Mouse (Mus musculus): ENCODE data around the gene Aldh1a3.

Aldh1a3 gene

DNA sequence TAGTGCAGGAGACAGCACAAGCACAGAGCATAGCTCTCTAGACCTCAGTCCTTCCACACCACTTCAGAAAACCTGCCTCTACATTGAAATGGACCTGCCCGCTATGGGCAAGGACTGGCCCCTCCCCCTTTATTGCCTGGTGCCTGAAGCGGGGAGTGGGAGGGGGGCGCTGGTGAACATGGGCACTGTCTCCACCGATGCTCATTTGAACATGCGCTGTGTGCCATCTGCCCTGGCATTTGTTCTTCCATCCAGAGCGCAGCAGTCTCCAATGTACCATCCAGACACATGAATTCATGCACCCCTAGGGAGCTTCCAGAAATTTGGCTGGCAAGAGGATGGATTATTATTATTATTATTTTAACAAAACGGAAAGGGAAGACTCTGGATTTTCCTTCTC, 14.2 kb downstream of the Aldh1a3 start:
- DNase-seq, result no peak

DNA sequence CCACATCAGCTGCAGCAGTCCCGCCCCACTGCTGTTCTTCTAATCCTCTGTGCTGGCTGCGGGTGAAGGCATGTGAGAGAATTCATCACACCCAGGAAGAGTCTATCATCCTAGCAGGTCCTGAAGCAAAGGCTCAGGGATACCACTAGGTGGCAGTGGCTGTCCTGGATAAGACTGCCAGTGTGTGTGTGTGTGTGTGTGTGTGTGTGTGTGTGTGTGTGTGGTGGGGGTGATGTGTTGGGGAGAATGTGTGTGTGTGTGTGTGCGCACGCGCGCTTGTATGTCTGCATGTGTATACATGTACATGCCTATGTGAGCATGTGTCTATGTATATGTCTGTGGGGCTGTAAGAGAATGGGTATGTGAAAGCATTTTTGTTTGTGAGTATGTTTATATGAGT, 17.9 kb downstream of the Aldh1a3 start:
- DNase-seq, result no peak

DNA sequence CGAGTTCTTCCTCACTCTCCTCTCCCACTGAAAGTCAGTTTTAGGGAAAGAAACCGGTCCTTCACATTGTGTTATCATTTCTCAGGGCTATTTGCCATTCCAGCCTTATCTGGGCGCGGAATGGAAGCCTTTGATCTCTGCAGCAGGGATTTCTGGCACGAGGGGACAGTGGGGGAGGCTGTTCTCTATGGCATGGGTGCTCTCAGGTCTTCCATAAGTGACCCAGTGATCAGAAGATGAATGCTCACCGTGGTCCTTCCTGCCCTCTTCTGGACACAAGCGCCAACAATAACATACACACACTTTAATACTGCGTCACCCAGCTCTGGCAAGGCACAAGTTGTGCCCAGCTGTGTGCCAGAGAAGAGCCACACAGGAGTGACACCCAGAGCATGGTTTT, 20.3 kb downstream of the Aldh1a3 start:
- no peak for DNase-seq

DNA sequence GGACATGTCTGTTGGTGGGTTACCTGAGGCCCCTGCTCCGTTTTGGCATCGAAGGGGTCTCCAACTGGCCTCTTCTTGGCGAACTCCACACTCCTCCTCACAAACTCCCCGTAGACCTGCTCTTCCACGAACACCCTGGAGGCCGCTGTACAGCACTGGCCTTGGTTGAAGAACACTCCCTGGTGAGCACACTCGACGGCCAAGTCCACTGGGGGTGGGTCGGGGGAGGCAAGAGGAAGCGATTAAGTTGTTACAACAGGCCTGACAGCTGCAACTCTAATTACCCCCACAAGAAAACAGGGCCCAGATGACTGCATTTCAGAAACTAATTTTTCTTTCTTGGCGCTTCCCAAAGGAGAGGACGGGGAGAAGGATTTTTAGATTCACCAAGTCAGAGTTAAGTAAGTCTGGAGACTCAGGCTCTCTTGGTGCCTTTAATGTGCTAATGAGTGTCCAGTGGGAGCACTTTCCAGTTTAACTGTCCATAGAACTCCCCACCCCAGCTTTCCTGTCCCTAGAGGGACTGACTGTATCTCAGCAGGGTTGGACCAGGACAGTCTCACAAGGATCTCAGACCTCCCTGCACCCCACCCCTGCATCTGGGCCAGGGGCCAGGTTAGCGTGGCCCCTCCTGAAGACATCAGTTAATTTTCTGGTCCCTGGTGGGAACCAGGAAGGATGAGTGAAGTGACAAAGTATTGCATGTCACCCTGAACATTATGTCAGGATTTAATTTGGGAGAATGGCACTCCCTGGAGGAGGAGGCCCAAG, 21.2 kb downstream of the Aldh1a3 start:
- no peak for DNase-seq

DNA sequence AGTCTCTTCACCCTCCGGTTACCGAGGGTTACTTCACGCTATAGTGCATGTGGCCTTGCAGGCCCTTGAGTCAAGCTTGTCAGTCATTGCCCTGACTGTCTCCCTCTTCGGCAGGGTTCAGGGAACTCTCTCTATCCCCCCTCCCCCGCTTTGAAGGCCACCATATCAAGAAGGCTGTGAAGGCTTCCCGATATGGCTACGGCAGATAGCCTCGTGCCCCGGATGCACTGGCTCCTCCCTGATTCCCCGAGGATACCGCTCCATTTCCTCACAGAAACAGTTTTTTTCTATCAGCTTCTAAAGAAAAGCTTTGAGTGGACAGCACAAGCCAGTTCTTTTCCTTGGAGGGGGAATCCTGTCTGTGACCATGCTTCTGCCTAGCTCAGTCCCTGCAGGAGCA, 21.8 kb downstream of the Aldh1a3 start:
- no peak for DNase-seq

DNA sequence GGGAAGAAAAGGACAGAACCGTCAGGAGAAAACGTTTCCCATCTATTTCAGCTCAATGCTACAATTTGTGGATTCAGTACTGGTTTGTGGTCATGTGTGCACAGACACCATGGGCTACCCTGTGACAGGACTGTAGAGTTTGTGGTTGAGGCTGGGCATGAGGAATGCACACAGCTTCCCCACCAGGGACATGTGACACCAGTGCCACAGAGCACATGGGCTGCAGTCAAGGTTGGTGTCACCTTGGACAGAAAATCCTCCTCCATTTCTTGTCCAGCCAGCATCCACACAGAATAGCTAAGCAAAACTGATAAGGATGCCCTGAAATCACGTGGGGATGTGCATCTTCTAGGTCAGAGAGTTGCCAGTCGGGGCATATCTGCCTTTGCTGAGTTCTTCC, 22.5 kb downstream of the Aldh1a3 start:
- no peak for DNase-seq

DNA sequence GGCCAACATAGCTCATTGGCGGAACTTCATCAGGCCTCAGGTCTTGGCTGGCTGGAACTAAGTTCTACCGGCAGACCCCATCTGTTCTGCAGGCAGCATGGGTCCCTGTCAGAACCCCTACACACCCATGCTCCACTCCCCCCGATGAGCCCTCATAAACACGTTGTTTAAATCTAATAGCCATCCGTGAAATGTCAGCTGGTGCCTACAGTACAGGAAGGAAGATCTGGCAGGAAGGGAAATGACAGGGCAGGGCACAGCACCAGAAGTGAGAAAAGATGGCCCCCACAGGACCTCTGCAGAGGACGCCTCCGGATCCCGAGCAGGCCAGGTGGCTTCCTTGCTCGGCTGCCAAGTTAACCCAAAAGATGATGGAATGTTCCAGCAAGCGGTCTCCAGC, 23.2 kb downstream of the Aldh1a3 start:
- no peak for DNase-seq

DNA sequence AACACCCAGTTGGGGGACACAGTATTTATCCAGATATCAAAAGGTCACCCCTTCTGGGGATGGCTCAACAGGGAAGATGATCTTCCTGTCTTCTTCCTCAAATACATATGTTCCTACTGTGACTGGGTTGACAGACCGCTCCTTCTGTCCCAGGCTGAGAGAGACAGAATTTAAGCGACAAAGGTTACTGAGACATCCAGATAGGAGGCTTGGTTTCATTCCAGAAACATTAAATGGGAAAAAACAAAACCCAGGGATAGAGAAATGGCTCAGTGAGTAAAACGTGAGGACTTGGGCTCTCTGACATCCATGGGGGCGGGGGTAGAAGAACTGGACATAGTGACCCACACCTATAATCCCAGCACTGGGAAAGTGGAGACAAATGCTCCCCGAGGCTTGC, 24.4 kb downstream of the Aldh1a3 start:
- DNase-seq, result no peak

DNA sequence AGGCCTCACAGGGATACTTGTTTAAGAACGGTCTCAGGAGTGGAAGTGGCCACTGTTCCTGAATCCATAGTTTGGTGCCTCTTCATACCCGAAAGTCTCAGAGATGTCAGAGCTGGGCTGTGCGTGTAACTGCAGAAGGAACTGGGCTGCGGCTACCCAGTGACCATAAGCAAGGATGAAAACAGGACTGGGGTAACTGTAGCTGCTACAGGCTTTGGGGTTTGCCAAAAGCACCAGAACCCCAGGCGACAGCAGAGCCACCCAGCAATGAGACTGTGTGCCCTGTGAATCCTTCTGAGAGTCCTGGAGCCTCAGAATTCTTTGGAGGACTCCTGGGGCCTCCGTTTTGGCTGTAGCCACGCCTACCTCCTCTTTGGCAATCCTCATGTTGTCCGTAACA, 25.7 kb downstream of the Aldh1a3 start:
- DNase-seq, result no peak

DNA sequence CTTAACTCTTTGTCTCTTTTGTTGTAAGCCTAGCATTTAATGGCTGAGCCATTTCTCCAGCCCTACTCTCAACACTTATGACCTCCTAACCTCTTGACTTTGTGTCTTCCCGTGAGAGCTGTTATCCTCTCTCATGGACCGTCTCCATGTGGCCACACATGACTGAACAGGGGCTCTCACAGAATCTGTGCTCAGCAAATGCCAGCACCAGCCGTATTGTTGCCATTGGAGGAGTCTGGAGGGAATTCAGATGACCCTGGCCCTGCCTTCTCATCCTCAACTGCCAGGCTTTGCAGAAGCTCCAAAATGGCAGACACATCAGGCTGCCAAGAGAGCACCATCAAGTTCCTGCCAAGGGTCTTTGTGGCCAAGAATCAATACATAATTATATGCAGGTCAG, 30.0 kb downstream of the Aldh1a3 start:
- no peak for DNase-seq

DNA sequence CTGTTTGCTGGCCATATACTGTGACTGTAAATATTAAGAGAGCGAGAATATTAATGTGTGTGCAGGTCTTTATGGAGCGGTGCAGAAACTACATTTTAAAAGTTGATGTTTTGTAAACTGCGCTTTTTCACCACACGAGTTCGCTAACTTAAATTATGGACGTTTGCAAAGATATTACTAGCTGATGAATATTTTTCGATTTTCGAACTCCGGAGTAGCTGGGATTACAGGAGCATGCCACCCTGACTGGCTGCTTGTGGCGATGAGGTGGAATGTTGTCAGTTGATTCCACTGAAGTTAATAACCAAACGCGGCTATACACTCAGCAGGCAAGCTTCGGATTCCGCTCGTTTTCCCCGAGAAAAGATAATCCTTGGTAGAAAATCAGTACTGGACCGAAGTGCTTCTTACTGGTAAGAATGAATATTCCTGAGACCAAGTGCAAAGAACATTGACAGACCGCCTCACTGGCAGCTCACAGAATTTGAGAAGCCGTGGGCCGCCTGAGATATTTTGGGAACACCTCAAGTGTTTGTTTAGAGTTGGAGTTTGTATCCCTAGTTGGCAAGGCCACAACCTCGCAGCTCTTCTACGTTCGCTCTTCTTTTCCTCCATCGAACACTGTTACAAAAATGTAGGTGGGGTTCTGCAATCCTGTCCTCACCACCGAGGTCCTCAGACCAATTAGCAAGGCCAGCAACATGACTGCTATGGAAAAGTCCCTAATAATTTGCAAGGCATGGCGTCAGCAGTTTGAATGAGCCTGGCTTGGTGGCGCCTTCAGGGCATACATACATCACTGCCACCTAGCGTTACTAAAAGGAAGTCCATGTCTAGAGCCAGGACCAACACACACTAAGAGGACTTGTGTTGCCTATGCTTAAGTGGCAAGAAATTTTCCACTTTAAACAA, 38.4 kb downstream of the Aldh1a3 start:
- DNase-seq, result peak; percentile 39

DNA sequence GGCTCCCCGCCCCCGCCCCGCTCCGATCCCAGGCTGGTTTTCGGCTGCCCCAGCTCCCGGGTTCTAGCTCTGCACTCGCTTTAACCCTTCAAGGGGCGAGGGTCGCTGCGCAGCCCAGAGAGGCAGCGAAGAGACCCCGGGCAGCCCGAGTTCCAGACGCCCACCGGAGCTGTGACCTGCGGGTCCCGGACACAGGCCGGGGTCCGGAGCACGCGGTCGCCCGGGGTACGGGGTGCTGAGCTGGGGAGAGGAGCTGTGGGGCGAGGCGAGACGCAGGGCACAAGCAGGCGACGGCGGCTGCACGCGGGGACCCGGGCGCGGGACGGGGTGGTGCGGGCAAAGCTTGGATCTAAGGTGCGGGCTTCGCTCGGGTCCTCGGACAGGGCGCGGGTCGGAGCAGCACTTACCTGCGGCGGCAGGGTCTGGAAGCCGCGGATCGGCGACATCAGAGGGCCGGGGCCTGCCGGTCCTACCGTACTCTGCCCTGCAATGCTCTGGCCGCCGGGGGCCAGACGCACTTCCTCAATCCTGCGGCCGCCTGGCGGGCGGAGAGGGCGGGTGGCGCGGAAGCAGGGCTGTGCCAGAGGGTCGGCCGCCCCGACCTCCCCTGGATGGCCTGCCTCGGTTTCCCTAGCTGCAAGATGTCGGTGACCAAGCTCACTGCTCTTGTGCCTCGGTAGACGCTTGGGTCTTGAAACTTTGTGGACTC, 39.4 kb downstream of the Aldh1a3 start, which contains the start of gene Lrrk1:
Gene Lrrk1 (minus strand): TSS at position 538 of the 709 bp plus-strand sequence.
- DNase-seq, result no peak

DNA sequence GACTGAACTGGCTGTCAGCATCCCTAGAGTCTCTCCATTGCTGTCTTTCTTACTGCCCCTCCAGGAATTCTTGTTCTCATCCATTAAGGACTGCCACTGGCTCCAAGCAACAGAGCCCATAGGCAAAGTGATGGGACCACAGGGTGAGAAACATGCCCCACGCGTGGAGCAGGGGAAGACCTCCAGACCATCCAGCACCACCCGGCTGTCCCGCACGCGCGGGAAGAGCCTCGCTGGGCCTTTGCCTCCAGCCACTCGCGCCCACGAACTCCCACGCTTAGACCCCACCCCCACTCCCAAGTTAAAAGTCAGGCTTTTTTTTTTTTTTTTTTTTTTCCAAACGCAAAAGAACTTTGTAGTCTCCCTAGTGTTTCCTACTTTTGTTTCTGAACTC, 39.9 kb downstream of the Aldh1a3 start:
- DNase-seq, result no peak

DNA sequence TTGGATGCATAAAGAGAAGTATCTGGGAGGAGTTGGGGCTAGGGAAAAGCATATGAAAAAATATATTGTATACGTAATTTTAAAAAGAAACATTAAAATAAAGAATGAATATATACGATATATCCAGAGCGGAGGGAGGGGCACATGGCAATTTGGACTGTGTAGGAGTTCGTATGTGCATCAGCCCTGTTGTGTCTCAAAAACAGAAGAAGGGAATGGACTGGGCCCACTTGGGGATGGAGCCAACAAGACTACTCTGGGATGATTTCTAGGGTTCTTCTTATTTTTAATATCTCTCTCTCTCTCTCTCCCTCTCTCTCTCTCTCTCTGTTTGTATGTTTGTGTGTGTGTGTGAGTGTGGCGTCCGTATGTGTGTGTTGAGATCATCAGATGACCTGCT, 40.9 kb downstream of the Aldh1a3 start:
- DNase-seq, result no peak

DNA sequence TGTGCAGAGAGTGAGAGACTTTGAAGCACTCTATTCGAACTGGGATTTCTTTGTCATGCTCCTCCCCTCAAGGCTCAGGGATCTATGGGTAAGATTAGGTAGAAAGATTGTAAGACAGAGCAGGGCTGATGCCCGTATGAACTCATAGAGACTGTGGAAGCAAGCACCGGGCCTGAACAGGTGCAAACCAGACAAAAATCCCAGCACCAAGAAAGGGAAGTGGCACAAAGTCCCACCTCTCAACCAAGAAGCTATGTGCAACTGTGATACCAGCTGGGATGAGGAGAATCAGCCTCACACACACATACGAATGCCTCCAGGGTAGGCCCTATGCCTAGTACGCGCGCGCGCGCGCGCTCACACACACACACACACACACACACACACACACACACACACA, 41.5 kb downstream of the Aldh1a3 start:
- no peak for DNase-seq

DNA sequence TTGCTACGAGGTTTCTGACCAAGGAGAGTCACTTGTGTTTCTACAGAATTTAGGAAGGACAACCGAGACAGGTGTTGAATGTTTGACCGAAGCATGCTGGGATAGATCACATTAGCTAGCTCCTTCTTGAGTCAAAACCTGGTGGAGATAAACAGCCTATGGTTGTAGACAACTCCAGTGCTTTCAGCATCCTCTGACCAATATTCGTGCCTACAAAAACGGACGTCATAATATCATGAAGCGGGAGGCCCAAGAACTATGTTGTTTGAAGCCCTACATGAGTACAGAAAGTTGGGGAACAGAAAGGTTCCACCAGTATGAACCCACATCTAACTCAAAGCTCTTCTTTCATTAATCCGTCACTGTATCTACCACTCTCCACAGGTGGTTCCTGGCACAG, 42.4 kb downstream of the Aldh1a3 start:
- no peak for DNase-seq

DNA sequence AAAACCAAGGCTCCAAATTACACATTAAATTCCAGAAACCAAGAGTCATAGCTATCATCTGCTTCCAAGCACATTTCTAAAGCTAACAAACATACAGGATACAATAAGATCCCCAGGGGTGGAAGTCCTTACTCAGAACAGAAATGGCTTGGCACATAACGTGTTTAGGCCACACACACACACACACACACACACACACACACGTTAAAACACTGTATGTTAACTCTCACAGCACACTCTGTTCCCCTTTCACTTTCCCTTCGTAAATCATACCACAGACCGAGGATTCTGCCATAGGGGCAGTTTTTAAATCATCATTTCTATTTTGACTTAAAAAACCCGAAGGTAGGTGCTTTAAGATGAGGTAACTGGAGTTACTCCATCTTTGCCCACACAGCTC, 43.1 kb downstream of the Aldh1a3 start:
- DNase-seq, result no peak

DNA sequence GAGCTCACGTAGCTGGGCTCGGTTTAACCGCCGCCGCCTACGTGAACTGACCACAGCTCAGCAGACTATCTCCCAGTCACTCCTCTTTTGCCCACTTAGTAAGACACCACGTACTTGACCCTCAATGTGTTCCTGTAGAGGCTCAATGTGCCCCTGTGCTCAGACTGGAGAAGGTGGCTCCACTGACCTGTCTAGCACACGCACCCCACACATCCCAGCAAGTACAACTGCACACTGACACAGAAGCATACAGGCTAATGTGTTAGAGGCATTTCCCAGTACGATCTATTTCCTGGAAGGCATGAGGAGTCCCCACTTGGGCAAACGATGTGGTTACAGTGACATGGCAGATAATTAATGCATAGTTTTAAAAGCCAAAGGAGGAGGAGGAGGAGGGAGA, 50.8 kb downstream of the Aldh1a3 start:
- DNase-seq, result no peak

DNA sequence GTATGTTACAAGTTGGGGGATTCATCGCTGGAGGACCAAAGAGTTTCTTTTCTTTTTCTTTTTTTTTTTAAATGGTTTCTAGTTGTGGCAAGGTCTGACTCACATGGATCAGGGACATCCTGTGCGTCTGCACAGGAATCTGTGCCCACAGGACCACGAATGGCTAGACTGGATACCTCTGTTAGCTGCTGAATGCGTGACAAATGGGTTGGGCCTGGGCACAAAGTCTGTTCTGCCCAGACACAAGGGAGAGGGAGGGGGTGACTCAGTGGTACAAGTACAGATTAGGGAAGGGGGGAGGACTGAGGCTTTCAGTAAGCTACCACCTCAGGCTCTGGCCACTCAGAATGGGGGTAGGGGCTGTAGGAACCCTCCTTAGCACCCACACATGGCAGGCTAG, 51.6 kb downstream of the Aldh1a3 start:
- DNase-seq, result no peak

DNA sequence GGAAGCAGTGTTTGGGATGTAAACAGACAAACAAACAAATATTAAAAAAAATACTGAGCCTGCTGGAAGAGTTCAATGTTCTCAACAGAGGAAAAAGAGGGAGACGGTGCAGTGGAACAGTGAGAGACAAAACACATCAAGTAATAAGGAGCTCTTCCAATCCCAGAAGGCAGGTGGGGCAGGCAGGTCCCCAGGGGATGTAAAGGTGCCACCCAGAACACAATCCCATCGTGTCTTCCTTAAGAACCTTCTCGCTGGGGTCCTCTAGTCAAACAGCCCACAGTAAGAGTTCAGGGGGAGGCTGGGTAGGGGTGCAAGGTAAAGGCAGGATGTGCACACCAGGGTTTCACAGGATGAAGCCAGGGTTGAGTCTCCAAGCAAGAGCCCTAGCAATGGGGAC, 53.9 kb downstream of the Aldh1a3 start:
- no peak for DNase-seq

DNA sequence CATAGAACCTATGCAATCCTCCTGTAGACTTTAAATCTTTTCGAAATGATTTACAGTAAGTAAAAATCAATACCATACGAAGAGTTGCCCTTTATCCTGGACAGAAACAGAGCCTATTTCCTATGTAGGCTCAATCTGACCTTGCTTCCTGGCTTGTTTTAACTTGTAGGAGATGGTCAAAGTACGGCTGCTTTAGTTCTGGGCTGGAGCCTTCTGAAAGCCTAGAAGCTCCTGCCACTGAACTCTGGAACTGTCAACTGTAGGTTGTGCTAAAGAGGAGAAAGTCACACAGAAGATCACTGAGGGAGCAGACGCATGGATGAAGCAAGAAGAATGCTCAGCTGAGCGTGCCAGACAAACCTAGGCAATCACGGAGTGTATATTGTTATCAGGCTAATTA, 56.3 kb downstream of the Aldh1a3 start:
- no peak for DNase-seq

DNA sequence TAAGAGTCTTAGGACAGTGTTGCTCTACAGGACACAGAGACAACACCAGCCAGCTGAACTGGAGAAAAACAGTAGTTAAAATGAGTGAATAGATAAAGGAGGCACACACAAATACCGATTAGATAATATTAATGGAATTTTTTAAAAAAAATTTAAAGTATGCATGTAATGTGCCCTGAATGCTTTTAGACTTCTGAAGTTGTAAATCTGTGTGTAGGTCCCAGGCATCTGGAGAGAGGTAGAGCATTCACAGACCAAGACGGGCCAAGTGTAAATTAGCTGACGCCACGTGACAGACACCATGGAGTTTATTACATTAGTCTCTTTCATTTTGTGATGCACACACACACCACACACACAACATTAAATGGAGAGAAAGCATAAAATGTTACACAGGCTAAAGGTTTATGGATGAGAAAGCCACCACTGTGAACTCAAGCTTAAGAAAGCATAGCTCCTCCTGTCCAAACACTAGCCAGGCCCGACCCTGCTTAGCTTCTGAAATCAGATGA, 57.3 kb downstream of the Aldh1a3 start:
- DNase-seq, result no peak

Data from cerebellum, adult 8-10 months (tissue).